Mouse (Mus musculus) heart, postnatal 0 days (tissue): Measurements from ENCODE around the gene Egln1.

ENCODE experiments used
- CTCF ChIP-seq: IDR thresholded peaks from 2 replicates; pipeline ENCODE4 v1.5.1; 2016; ENCODE audit warnings: antibody characterized with exemption, control low read depth, low read depth
- EP300 ChIP-seq: IDR thresholded peaks from 2 replicates; pipeline ENCODE4 v1.6.1; 2016; ENCODE audit warnings: antibody characterized with exemption, low read depth

DNA sequence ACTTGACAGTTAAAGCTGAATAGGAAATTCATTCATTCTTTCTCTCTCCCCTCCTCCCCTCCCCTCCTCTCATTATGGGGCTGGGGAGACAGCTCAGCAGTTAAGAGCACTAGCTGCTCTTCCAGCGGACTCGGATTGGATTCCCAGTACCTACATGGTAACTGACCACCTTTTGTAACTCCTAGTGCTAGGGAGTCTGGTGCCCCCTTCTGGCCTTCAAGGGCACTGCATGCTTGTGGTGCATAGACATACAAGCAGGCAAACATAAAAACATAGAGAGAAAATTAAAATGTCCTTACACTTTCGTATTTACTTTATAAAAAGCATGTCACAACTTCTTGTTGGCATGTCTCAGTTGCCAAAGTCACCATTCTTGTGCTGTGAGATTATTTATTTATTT, 30.9 kb upstream of the Egln1 start:
- TF ChIP-seq EP300 = no peak
- TF ChIP-seq CTCF = no peak
